Mouse (Mus musculus) cerebellum, postnatal 25 days (tissue): ENCODE results near the gene Gosr2.
A peak's percentile ranks its signal among the peaks of the same experiment; 100 is the strongest.

ENCODE experiments used
- DNase-seq, 2 experiments: peaks; one replicate each; pipeline ENCODE4 v3.0.0; 2021; ENCODE audit warnings: mixed read lengths in 2 of 2

Gene Gosr2

GRCm38 (mm10) chr11:103645731-103646130 lies 52.0 kb downstream of the Gosr2 start:
- DNase-seq = peak; percentile 41 to 58

DNA sequence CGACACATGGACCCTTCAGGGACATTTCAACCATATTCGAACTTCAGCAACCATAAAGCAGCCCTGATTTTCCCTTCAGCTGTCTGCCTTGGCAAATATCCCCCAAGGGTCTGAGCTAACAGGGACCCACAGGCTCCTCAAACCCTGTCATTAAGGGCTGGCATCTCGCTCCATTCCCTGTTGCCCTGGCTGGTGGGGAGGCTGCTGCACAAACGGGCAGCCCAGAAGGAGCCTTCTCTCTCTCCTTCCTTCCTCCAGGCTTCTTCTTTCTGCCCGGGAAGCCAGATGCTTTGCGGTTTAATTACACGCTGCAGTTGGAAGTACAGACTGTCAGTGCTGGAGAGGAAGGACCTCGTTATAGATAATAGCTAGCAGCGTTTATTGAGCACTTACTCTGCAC lies 54.5 kb downstream of the Gosr2 start:
- DNase-seq = no peak

DNA sequence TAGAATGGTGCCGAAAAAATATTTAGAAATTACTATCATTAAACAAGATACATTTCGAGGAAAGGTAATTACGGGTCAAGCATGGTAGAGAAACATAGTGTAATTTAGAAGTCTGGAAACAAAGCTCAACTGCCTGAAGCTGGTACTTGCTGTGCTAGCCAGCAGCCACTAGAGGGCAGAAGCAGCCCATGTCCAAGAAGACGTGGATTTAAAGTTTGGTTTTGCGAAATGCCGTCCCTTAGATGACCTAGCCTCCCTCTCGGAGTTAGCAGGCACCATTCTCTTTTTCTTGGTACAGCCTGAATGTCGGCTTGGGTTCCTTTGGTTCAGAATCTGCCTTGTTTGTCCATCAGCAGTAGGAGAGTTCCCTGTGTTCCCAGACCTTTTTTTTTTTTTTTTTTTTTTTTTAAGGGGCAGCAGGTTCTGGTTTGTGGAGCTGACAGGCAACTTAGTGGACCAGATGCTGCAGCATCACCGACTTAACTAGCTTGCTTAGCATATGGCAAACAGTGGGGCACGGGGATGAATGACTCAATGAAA lies 58.2 kb downstream of the Gosr2 start:
- DNase-seq = peak; percentile 68 to 77

GRCm38 (mm10) chr11:103638790-103639189 lies 58.9 kb downstream of the Gosr2 start, which contains the start of gene Lyzl6:
Gene Lyzl6, minus strand, starts transcription at chr11:103638890.
- no peak for DNase-seq

GRCm38 (mm10) chr11:103636261-103636660 lies 61.4 kb downstream of the Gosr2 start:
- DNase-seq = no peak

DNA sequence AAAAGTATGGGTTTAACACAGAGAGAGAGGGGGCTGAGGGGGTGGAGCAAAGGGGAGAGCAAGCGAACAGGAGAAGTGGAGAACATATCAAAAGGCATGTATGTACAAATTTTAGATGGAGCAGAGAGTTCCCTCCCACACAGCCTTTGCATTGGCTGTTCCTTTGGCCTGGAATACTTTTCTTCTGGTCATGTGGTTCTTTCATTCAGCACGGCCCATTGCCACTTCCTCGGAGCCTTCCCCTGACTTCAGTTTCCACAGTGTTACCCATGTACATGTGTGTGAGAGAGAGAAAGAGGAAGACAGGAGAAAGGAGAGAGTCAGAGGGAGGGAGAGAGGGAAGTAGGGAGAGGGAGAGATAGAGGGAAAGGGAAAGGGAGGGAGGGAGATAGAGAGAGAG lies 62.2 kb downstream of the Gosr2 start:
- no peak for DNase-seq

DNA sequence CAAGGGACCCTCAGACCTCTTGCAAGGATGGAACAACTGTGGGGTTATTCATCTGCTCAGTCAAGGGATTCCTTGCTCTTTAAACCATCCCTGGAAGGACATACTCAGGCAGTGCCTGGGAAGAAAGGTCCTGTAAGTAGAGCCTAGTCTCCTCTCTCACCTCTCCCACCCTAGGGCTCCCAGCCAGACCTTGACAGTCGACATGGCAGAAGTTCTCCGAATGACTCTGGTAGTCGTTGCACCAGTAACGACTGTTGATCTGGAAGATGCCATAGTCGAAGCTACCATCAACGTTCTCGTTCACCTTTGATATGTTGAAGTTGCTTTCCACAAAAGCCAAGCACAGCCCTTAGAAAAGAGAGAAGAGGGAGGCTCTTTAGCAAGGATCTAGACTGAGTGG lies 62.9 kb downstream of the Gosr2 start:
- DNase-seq = no peak

- DNase-seq = no peak
Measured at GRCm38 (mm10) chr11:103627453-103627852, 70.2 kb downstream of the Gosr2 start.
